Mouse (Mus musculus): ENCODE measurements around the gene Gm49333. TPM values are rescaled to one million over a fixed set of nuclear protein-coding genes. Genes with fewer than 3 reads are reported as not detected.
A peak's percentile ranks its signal among the peaks of the same experiment; 100 is the strongest.

Gm49333 gene
- polyA plus RNA-seq, 1 experiment from 2014 or later: not detected

- H3K27ac ChIP-seq (ENCODE audit: low read length): peak overlapping the region; percentile 88
- peak; percentile 85 for ATAC-seq
- H3K27me3 ChIP-seq (ENCODE audit: control insufficient read depth, insufficient read depth, low read depth, low read length): no peaks in the 10 kb centered on the region
- peak overlapping the region; percentile 80 for H3K4me2 ChIP-seq (ENCODE audit: low read length)
- peaks cover 22% of the 10 kb centered on the region for H3K36me3 ChIP-seq (ENCODE audit: control insufficient read depth, insufficient read depth, low read length)
- H3K9me3 ChIP-seq (replicated peaks; ENCODE audit: control insufficient read depth, low read length, poor library complexity, severe bottlenecking): no peaks in the 10 kb centered on the region
- peak overlapping the region; percentile 98 for H3K9ac ChIP-seq (ENCODE audit: low read depth, low read length)
- under 1% methylated on average over 39 of the region's 78 CpGs for WGBS
- peaks cover 19% of the 10 kb centered on the region for H3K4me1 ChIP-seq (ENCODE audit: control insufficient read depth, insufficient read depth, low read length)
- H3K4me3 ChIP-seq (ENCODE audit: low read depth, low read length): peak overlapping the region; percentile 97
Measured at GRCm38 (mm10) chr16:20672965-20673705, 61.7 kb downstream of the Gm49333 start.

GRCm38 (mm10) chr16:20673706-20674303 lies 62.4 kb downstream of the Gm49333 start:
- Histone ChIP-seq H3K4me1 (ENCODE audit: control insufficient read depth, insufficient read depth, low read length) (peaks cover 19% of the 10 kb centered on the region), H3K27ac (ENCODE audit: low read length) (peak overlapping the region; percentile 88; the same call in 1 of the 2 replicates), H3K27me3 (ENCODE audit: control insufficient read depth, insufficient read depth, low read depth, low read length) (no peaks in the 10 kb centered on the region), H3K9ac (ENCODE audit: low read depth, low read length) (peak overlapping the region; percentile 98), H3K9me3 (replicated peaks; ENCODE audit: control insufficient read depth, low read length, poor library complexity, severe bottlenecking) (no peaks in the 10 kb centered on the region), H3K4me3 (ENCODE audit: low read depth, low read length) (peak overlapping the region; percentile 97), H3K36me3 (ENCODE audit: control insufficient read depth, insufficient read depth, low read length) (peaks cover 26% of the 10 kb centered on the region), H3K4me2 (ENCODE audit: low read length) (peak overlapping the region; percentile 80)
- WGBS: 16% methylated on average over 14 of the region's 14 CpGs
- ATAC-seq: no peak; the same call in 1 of the 2 replicates

GRCm38 (mm10) chr16:20675213-20675612 lies 63.8 kb downstream of the Gm49333 start:
- Histone ChIP-seq H3K4me3 (ENCODE audit: low read depth, low read length) (no peak overlapping the region), H3K27ac (ENCODE audit: low read length) (no peak overlapping the region), H3K36me3 (ENCODE audit: control insufficient read depth, insufficient read depth, low read length) (peaks cover 39% of the 10 kb centered on the region), H3K4me1 (ENCODE audit: control insufficient read depth, insufficient read depth, low read length) (peaks cover 19% of the 10 kb centered on the region), H3K9me3 (replicated peaks; ENCODE audit: control insufficient read depth, low read length, poor library complexity, severe bottlenecking) (no peaks in the 10 kb centered on the region), H3K9ac (ENCODE audit: low read depth, low read length) (no peak overlapping the region), H3K4me2 (ENCODE audit: low read length) (no peak overlapping the region), H3K27me3 (ENCODE audit: control insufficient read depth, insufficient read depth, low read depth, low read length) (no peaks in the 10 kb centered on the region)
- 94% methylated on average over 6 of the region's 6 CpGs for WGBS
- ATAC-seq: no peak

- H3K9ac ChIP-seq (ENCODE audit: low read depth, low read length): no peak overlapping the region
- no peaks in the 10 kb centered on the region for H3K9me3 ChIP-seq (replicated peaks; ENCODE audit: control insufficient read depth, low read length, poor library complexity, severe bottlenecking)
- no peak overlapping the region for H3K27ac ChIP-seq (ENCODE audit: low read length)
- H3K36me3 ChIP-seq (ENCODE audit: control insufficient read depth, insufficient read depth, low read length): peaks cover 53% of the 10 kb centered on the region
- no peak overlapping the region for H3K4me3 ChIP-seq (ENCODE audit: low read depth, low read length)
- ATAC-seq: no peak
- WGBS: 88% methylated on average over 4 of the region's 4 CpGs
- H3K27me3 ChIP-seq (ENCODE audit: control insufficient read depth, insufficient read depth, low read depth, low read length): no peaks in the 10 kb centered on the region
- peaks cover 19% of the 10 kb centered on the region for H3K4me1 ChIP-seq (ENCODE audit: control insufficient read depth, insufficient read depth, low read length)
- no peak overlapping the region for H3K4me2 ChIP-seq (ENCODE audit: low read length)
Measured at GRCm38 (mm10) chr16:20676702-20677101, 65.3 kb downstream of the Gm49333 start.

GRCm38 (mm10) chr16:20677380-20677779 lies 66.0 kb downstream of the Gm49333 start:
- no peak overlapping the region for H3K4me3 ChIP-seq (ENCODE audit: low read depth, low read length)

GRCm38 (mm10) chr16:20677974-20678675 lies 66.7 kb downstream of the Gm49333 start:
- ATAC-seq: no peak
- H3K4me3 ChIP-seq (ENCODE audit: low read depth, low read length): no peak overlapping the region
- peaks cover 15% of the 10 kb centered on the region for H3K4me1 ChIP-seq (ENCODE audit: control insufficient read depth, insufficient read depth, low read length)
- no peak overlapping the region for H3K4me2 ChIP-seq (ENCODE audit: low read length)
- 74% methylated on average over 10 of the region's 10 CpGs for WGBS
- H3K9me3 ChIP-seq (replicated peaks; ENCODE audit: control insufficient read depth, low read length, poor library complexity, severe bottlenecking): no peaks in the 10 kb centered on the region
- peaks cover 66% of the 10 kb centered on the region for H3K36me3 ChIP-seq (ENCODE audit: control insufficient read depth, insufficient read depth, low read length)
- no peak overlapping the region for H3K9ac ChIP-seq (ENCODE audit: low read depth, low read length)
- no peaks in the 10 kb centered on the region for H3K27me3 ChIP-seq (ENCODE audit: control insufficient read depth, insufficient read depth, low read depth, low read length)
- no peak overlapping the region for H3K27ac ChIP-seq (ENCODE audit: low read length)

More at GRCm38 (mm10) chr16:20677380-20677779, 66.0 kb downstream of the Gm49333 start:
- Histone ChIP-seq H3K9me3 (replicated peaks; ENCODE audit: control insufficient read depth, low read length, poor library complexity, severe bottlenecking) (no peaks in the 10 kb centered on the region), H3K9ac (ENCODE audit: low read depth, low read length) (no peak overlapping the region), H3K4me2 (ENCODE audit: low read length) (no peak overlapping the region), H3K27ac (ENCODE audit: low read length) (no peak overlapping the region), H3K36me3 (ENCODE audit: control insufficient read depth, insufficient read depth, low read length) (peaks cover 60% of the 10 kb centered on the region), H3K27me3 (ENCODE audit: control insufficient read depth, insufficient read depth, low read depth, low read length) (no peaks in the 10 kb centered on the region), H3K4me1 (ENCODE audit: control insufficient read depth, insufficient read depth, low read length) (peaks cover 15% of the 10 kb centered on the region)
- 87% methylated on average over 5 of the region's 5 CpGs for WGBS
- ATAC-seq: no peak

- peaks cover 50% of the 10 kb centered on the region for H3K36me3 ChIP-seq (ENCODE audit: control insufficient read depth, insufficient read depth, low read length)
- no peak overlapping the region for H3K4me2 ChIP-seq (ENCODE audit: low read length)
- no peak for ATAC-seq
- no peak overlapping the region for H3K27ac ChIP-seq (ENCODE audit: low read length)
- no peak overlapping the region for H3K4me3 ChIP-seq (ENCODE audit: low read depth, low read length)
- no peaks in the 10 kb centered on the region for H3K27me3 ChIP-seq (ENCODE audit: control insufficient read depth, insufficient read depth, low read depth, low read length)
- H3K4me1 ChIP-seq (ENCODE audit: control insufficient read depth, insufficient read depth, low read length): peaks cover 23% of the 10 kb centered on the region
- no peaks in the 10 kb centered on the region for H3K9me3 ChIP-seq (replicated peaks; ENCODE audit: control insufficient read depth, low read length, poor library complexity, severe bottlenecking)
- no peak overlapping the region for H3K9ac ChIP-seq (ENCODE audit: low read depth, low read length)
- 93% methylated on average over 3 of the region's 3 CpGs for WGBS
Measured at GRCm38 (mm10) chr16:20690774-20691173, 79.4 kb downstream of the Gm49333 start.

- peaks cover 43% of the 10 kb centered on the region for H3K36me3 ChIP-seq (ENCODE audit: control insufficient read depth, insufficient read depth, low read length)
- H3K9me3 ChIP-seq (replicated peaks; ENCODE audit: control insufficient read depth, low read length, poor library complexity, severe bottlenecking): no peaks in the 10 kb centered on the region
- no peak overlapping the region for H3K9ac ChIP-seq (ENCODE audit: low read depth, low read length)
- H3K27ac ChIP-seq (ENCODE audit: low read length): no peak overlapping the region
- no peak overlapping the region for H3K4me2 ChIP-seq (ENCODE audit: low read length)
- ATAC-seq: no peak
- H3K4me3 ChIP-seq (ENCODE audit: low read depth, low read length): no peak overlapping the region
- no peaks in the 10 kb centered on the region for H3K27me3 ChIP-seq (ENCODE audit: control insufficient read depth, insufficient read depth, low read depth, low read length)
- 86% methylated on average over 1 of the region's 1 CpGs for WGBS
- H3K4me1 ChIP-seq (ENCODE audit: control insufficient read depth, insufficient read depth, low read length): peaks cover 30% of the 10 kb centered on the region
Measured at GRCm38 (mm10) chr16:20691617-20692016, 80.2 kb downstream of the Gm49333 start.
